8 mouse cellular contexts compared by ENCODE assay signal in the genomic region with DNA sequence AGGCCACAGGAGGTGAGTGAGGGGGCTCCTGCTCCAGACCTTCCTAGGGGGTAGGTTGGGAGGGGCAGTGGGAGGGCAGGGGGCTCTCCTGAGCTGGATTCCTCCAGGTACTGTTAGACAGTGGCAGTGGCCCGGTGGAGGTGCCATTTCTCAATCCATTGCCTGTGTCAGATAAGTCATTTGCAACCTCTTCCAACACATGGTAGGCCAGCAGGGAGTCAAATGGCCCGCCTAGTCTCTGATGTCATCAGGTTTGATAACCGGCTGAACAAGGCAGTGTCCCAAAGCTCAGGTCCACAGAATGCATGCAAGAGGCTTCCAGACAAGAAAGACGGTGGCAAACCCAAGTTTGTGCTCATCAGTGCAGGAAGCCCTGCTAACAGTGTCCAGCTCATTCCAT. TPM values are rescaled to one million over a fixed set of nuclear protein-coding genes. Genes with fewer than 3 reads are reported as not detected.
DNase-seq lines count a peak whose midpoint lies in the region; ATAC-seq and TF ChIP-seq lines count a peak whose summit lies in the region.

No protein-coding gene starts in this region.

- no peaks in the 10 kb centered on the region for H3K36me3 ChIP-seq in heart, embryonic 14.5 days (ENCODE audit: control insufficient read depth, insufficient read depth, low read length)
- no peaks in the 10 kb centered on the region; the same call in 1 of the 2 replicates for H3K36me3 ChIP-seq in hindbrain, postnatal 0 days (ENCODE audit: insufficient read depth, low read length)

- peaks cover 19 to 25% of the 10 kb centered on the region in 2 experiments for H3K4me1 ChIP-seq in heart, embryonic 14.5 days (ENCODE audit: control insufficient read depth in 2 of 2, insufficient read depth in 2 of 2, low read length in 2 of 2)
- 0 out of 2 replicates have a peak, but pooled peaks cover 6% of the 10 kb centered on the region for H3K4me1 ChIP-seq in hindbrain, postnatal 0 days (ENCODE audit: insufficient read depth, low read length)

- H3K27ac ChIP-seq in heart, embryonic 14.5 days (replicated peaks in 1 of 2; ENCODE audit: control insufficient read depth in 1 of 2, insufficient read depth in 1 of 2, low read depth in 2 of 2, low read length in 2 of 2): no peak overlapping the region
- H3K27ac ChIP-seq in hindbrain, postnatal 0 days: no peak overlapping the region

- DNase-seq in heart, postnatal 4 days: no peak
- peak; percentile 59 for DNase-seq in cerebellum, adult 9-11 months
- DNase-seq in hindbrain, postnatal 0 days (ENCODE audit: low spot score): peak; percentile 32
- DNase-seq in embryo, embryonic 10 days (ENCODE audit: low spot score): no peak
- no peak for DNase-seq in gastrocnemius, adult 18-20 months (ENCODE audit: low spot score)
- no peak for DNase-seq in heart, adult 8-10 months (ENCODE audit: low spot score)

- peak overlapping the region; percentile 40 to 62 for H3K4me3 ChIP-seq in heart, embryonic 14.5 days (ENCODE audit: control insufficient read depth in 1 of 2, insufficient read depth in 1 of 2, low read depth in 1 of 2, low read length in 2 of 2)
- peak overlapping the region; percentile 51 for H3K4me3 ChIP-seq in hindbrain, postnatal 0 days (ENCODE audit: low read length)

- H3K27me3 ChIP-seq in heart, embryonic 14.5 days (ENCODE audit: control insufficient read depth, insufficient read depth, low read length): peaks cover 65% of the 10 kb centered on the region
- no peaks in the 10 kb centered on the region; the same call in 1 of the 2 replicates for H3K27me3 ChIP-seq in hindbrain, postnatal 0 days (ENCODE audit: insufficient read depth, low read length)

- H3K9me3 ChIP-seq in heart, embryonic 14.5 days (ENCODE audit: control insufficient read depth, low read length): no peaks in the 10 kb centered on the region
- no peaks in the 10 kb centered on the region for H3K9me3 ChIP-seq in hindbrain, postnatal 0 days (ENCODE audit: low read length)

- TF ChIP-seq CTCF in hindbrain, postnatal 0 days (IDR thresholded peaks at IDR 0.05; ENCODE audit: low read depth): no peak

- peak overlapping the region; percentile 78 for H3K9ac ChIP-seq in heart, embryonic 14.5 days (ENCODE audit: low read length)
- H3K9ac ChIP-seq in hindbrain, postnatal 0 days (replicated peaks; ENCODE audit: low read length): peak overlapping the region; percentile 54

- no peak for ATAC-seq in heart, embryonic 14.5 days (ENCODE audit: insufficient number of reproducible peaks, insufficient read depth, low FRiP score, low read depth)
- ATAC-seq in hindbrain, postnatal 0 days: peak; percentile 56; the same call in 1 of the 2 replicates
- peak; percentile 59 for ATAC-seq in megakaryocyte-erythroid progenitor cell, adult 5-6 weeks (replicated peaks; ENCODE audit: low FRiP score, low TSS enrichment, poor library complexity, severe bottlenecking)

- H3K4me2 ChIP-seq in heart, embryonic 14.5 days (ENCODE audit: low read length): peak overlapping the region; percentile 99
- peak overlapping the region; percentile 95 for H3K4me2 ChIP-seq in hindbrain, postnatal 0 days (ENCODE audit: low read depth, low read length)

- 21% methylated on average over 4 of the region's 4 CpGs for WGBS in heart, embryonic 14.5 days
- 21% methylated on average over 4 of the region's 4 CpGs for WGBS in hindbrain, postnatal 0 days

RNA-seq across cellular contexts. Expression of gene Pak6, which starts 14.7 kb away (rescaled TPM):
- polyA plus RNA-seq in heart, embryonic 14.5 days (2014; fragmentation: Nextera tagmentation; extraction: Ambion mirVana): 8.3 and 8.6 TPM in 2 replicates
- 10 to 100 TPM; 14.0 to 14.2 TPM for total RNA-seq in heart, postnatal 4 days (2021)
- total RNA-seq in hindbrain, postnatal 0 days (2014; rRNA removed): 74.6 and 79.0 TPM in 2 replicates
- polyA plus RNA-seq in hindbrain, postnatal 0 days (2015; fragmentation: Nextera tagmentation; extraction: Ambion mirVana): 36.5 and 40.8 TPM in 2 replicates
- total RNA-seq in megakaryocyte-erythroid progenitor cell, adult 5-6 weeks (2014; fragmentation: Nextera tagmentation): 0.55 and 0.77 TPM in 2 replicates
- total RNA-seq in megakaryocyte-erythroid progenitor cell, adult 5-6 weeks (2017): 1.0 and 1.4 TPM in 2 replicates
- total RNA-seq in gastrocnemius, adult 18-20 months (2021): not detected
- total RNA-seq in heart, adult 8-10 months (2022): 10 to 100 TPM in 3 of 4 experiments, 1 to 10 TPM in 1; 7.5 to 13.4 (median 11.4) TPM

RNA-seq across cellular contexts. Expression of gene Ankrd63, which starts 25.9 kb away (rescaled TPM):
- 2.1 and 3.0 TPM in 2 replicates for polyA plus RNA-seq in heart, embryonic 14.5 days (2014; fragmentation: Nextera tagmentation; extraction: Ambion mirVana)
- 1 to 10 TPM; 1.3 to 1.4 TPM for total RNA-seq in heart, postnatal 4 days (2021)
- 0.18 TPM in 1 of 2 replicates, not detected in the other for total RNA-seq in hindbrain, postnatal 0 days (2014; rRNA removed)
- polyA plus RNA-seq in hindbrain, postnatal 0 days (2015; fragmentation: Nextera tagmentation; extraction: Ambion mirVana): 0.08 TPM in 1 of 2 replicates, not detected in the other
- not detected in 2 replicates for total RNA-seq in megakaryocyte-erythroid progenitor cell, adult 5-6 weeks (2014; fragmentation: Nextera tagmentation)
- total RNA-seq in megakaryocyte-erythroid progenitor cell, adult 5-6 weeks (2017): 0.15 and 0.19 TPM in 2 replicates
- total RNA-seq in gastrocnemius, adult 18-20 months (2021): not detected
- 1 to 10 TPM; 1.0 to 3.1 (median 1.7) TPM for total RNA-seq in heart, adult 8-10 months (2022)

RNA-seq across cellular contexts. Expression of gene Plcb2, which starts 50.4 kb away (rescaled TPM):
- polyA plus RNA-seq in heart, embryonic 14.5 days (2014; fragmentation: Nextera tagmentation; extraction: Ambion mirVana): 2.0 and 2.6 TPM in 2 replicates
- total RNA-seq in heart, postnatal 4 days (2021): 1 to 10 TPM; 1.3 to 1.7 TPM
- 1.7 and 4.5 TPM in 2 replicates for total RNA-seq in hindbrain, postnatal 0 days (2014; rRNA removed)
- 0.61 and 0.69 TPM in 2 replicates for polyA plus RNA-seq in hindbrain, postnatal 0 days (2015; fragmentation: Nextera tagmentation; extraction: Ambion mirVana)
- total RNA-seq in megakaryocyte-erythroid progenitor cell, adult 5-6 weeks (2014; fragmentation: Nextera tagmentation): 12.9 and 24.3 TPM in 2 replicates
- total RNA-seq in megakaryocyte-erythroid progenitor cell, adult 5-6 weeks (2017): 6.2 and 16.3 TPM in 2 replicates
- under 1 TPM; 0.12 to 0.23 TPM for total RNA-seq in gastrocnemius, adult 18-20 months (2021)
- total RNA-seq in heart, adult 8-10 months (2022): 1 to 10 TPM; 2.2 to 3.3 (median 2.5) TPM

Comparison
In these comparisons a context has a peak if more than half of its experiments do, and no peak if none do; other contexts are left out.
1. DNase-seq: peak in cerebellum, adult 9-11 months (single experiment) and hindbrain, postnatal 0 days (single experiment); none in heart, postnatal 4 days (single experiment), embryo, embryonic 10 days (single experiment), gastrocnemius, adult 18-20 months (single experiment) and heart, adult 8-10 months (single experiment).